16 mouse cellular contexts compared by ENCODE assay signal in genomic region chr9:85274114-85274513, GRCm38 (mm10). TPM values are rescaled to one million over a fixed set of nuclear protein-coding genes. Genes with fewer than 3 reads are reported as not detected.
DNase-seq lines count a peak whose midpoint lies in the region.
"Had no signal": no experiment of that assay in that cellular context is flagged by ENCODE, and none has a peak within 500 bp of the region (broad histone marks: within the 10 kb centered on the region; RNA-seq: fewer than 3 reads in every experiment).

No protein-coding gene starts in this region.

- DNase-seq in adrenal gland, adult (ENCODE audit: inconsistent age in 2 of 2, low spot score in 1 of 2), result peak; percentile 5 to 45
- DNase-seq in adrenal gland, postnatal 10 days, result no peak
- DNase-seq in 3T3-L1 (ENCODE audit: low read depth, low spot score), result peak; percentile 35
- peak; percentile 61 for DNase-seq in brain, adult 2 months (ENCODE audit: low read depth, low spot score)
- DNase-seq in telencephalon, adult 2 months (ENCODE audit: low read depth, low spot score), result peak; percentile 21
- DNase-seq in urinary bladder, postnatal 36 days (ENCODE audit: low spot score in 2 of 2), result no peak
- no peak for DNase-seq in urinary bladder, adult 18-20 months (ENCODE audit: low spot score in 2 of 2)
- DNase-seq: cerebellum, adult 18-20 months; cerebellum, adult 9-11 months; cerebellum, postnatal 36 days; gastrocnemius, postnatal 10 days; heart, adult 18-20 months; heart, postnatal 10 days; heart, postnatal 4 days had no signal

RNA-seq across cellular contexts. Expression of gene Gm11114, which starts 38.5 kb away (rescaled TPM):
- total RNA-seq in adrenal gland, postnatal 10 days (2021), result not detected
- total RNA-seq: CH12.LX; gastrocnemius, postnatal 10 days; gastrocnemius, postnatal 4 days; heart, adult 18-20 months; heart, postnatal 10 days; heart, postnatal 4 days had no signal

RNA-seq across cellular contexts. Expression of gene Tent5a, which starts 53.0 kb away (rescaled TPM):
- 10 to 100 TPM; 11.5 to 16.8 TPM for total RNA-seq in adrenal gland, postnatal 10 days (2021)

Comparison
In these comparisons a context has a peak if more than half of its experiments do, and no peak if none do; other contexts are left out.
1. DNase-seq: peak in adrenal gland, adult (2 of 2), 3T3-L1 (single experiment), brain, adult 2 months (single experiment) and telencephalon, adult 2 months (single experiment); none in adrenal gland, postnatal 10 days (single experiment), urinary bladder, postnatal 36 days (0 of 2) and urinary bladder, adult 18-20 months (0 of 2).